Mouse (Mus musculus): Measurements from ENCODE around the gene Ppp4r1. TPM values are rescaled to one million over a fixed set of nuclear protein-coding genes. Genes with fewer than 3 reads are reported as not detected.

Ppp4r1 gene
- total and polyA plus RNA-seq, 3 experiments = 21.8 to 313 (median 34.3) TPM

DNA sequence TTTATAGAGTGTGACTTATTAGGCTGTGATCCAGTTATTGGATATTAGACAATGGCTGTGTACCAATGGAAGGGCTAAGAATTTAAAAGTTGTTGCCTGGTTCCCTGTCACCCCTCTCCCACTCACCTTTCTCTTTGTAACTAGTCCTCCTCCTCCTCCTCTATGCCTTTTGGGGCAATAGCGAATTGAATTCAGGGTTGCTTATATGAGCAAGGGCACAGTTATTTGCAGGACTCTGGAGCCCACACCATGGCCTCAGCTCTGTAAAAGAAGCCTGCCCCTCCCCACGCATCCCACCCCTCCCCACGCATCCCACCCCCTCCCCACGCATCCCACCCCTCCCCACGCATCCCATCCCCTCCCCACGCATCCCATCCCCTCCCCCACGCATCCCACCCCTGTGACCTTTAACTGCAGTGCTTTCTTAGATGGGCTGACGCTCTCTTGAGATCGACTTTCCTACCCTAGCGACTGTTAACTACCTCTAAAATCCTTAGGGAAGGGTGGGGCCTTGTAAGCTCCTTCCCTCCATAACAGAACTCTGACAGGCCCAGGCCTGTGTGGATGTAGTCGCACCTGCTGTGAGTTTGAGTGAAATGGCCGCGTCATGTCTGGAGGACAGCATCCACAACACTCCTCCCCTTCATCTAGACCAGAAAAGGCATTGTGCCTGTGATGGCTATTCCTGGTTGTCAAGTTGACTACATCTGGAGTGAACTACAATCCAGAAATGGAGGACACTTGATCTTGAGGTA, 11.9 kb downstream of the Ppp4r1 start:
- DNase-seq (ENCODE audit: low read depth, low spot score) = no peak
- H3K36me3 ChIP-seq (ENCODE audit: control insufficient read depth in 1 of 2, insufficient read depth in 2 of 2, low read length in 2 of 2) = peaks cover 0 to 3% of the 10 kb centered on the region in 2 experiments; a peak in 3 of 4 replicates
- H3K4me1 ChIP-seq (ENCODE audit: control insufficient read depth in 1 of 2, insufficient read depth in 2 of 2, low read length in 2 of 2) = peaks cover 1 to 5% of the 10 kb centered on the region in 2 experiments
- no peak overlapping the region for H3K4me3 ChIP-seq (ENCODE audit: control insufficient read depth in 1 of 2, insufficient read depth in 1 of 2, low read depth in 2 of 2, low read length in 2 of 2)
- H3K9me3 ChIP-seq (replicated peaks; ENCODE audit: insufficient read depth, low read length) = no peaks in the 10 kb centered on the region
- no peak for TF ChIP-seq MEF2A (IDR thresholded peaks at IDR 0.05; ENCODE audit: extremely low read depth, insufficient replicate concordance, low read depth, low read length, poor library complexity, severe bottlenecking)
- no peaks in the 10 kb centered on the region for H3K27me3 ChIP-seq (ENCODE audit: control insufficient read depth in 1 of 2, insufficient read depth in 2 of 2, low read length in 2 of 2)
- no peak overlapping the region for H3K27ac ChIP-seq (ENCODE audit: control insufficient read depth, low read depth, low read length)
- peaks cover 53% of the 10 kb centered on the region for H3K79me2 ChIP-seq (ENCODE audit: control insufficient read depth, insufficient read depth, low read length, poor library complexity)
- H3K9ac ChIP-seq (ENCODE audit: control insufficient read depth, low read depth, low read length, poor library complexity, severe bottlenecking) = no peak overlapping the region

DNA sequence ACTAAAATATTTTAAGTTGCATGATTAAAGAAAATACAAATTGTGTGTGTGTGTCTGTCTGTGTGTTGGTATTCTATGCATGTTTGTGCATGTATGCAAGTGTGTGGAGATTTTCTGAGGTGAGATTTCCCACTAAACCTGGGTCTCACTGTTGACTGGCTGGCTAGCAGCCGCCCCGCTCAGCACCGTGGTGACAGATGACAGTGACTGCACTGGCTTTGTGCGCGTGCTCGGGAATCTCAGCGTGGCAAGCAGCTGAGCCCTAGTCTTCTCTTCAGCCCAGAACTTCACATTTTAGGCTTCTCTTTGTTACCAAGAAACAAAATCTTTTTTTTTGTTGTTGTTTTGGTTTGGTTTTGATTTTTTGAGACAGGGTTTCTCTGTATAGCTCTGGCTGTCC, 13.7 kb downstream of the Ppp4r1 start:
- Histone ChIP-seq H3K36me3 (ENCODE audit: control insufficient read depth in 1 of 2, insufficient read depth in 2 of 2, low read length in 2 of 2) (peaks cover 0 to 7% of the 10 kb centered on the region in 2 experiments; a peak in 3 of 4 replicates), H3K79me2 (ENCODE audit: control insufficient read depth, insufficient read depth, low read length, poor library complexity) (peaks cover 54% of the 10 kb centered on the region), H3K9ac (ENCODE audit: control insufficient read depth, low read depth, low read length, poor library complexity, severe bottlenecking) (no peak overlapping the region), H3K4me3 (ENCODE audit: control insufficient read depth in 1 of 2, insufficient read depth in 1 of 2, low read depth in 2 of 2, low read length in 2 of 2) (no peak overlapping the region), H3K9me3 (replicated peaks; ENCODE audit: insufficient read depth, low read length) (no peaks in the 10 kb centered on the region), H3K27me3 (ENCODE audit: control insufficient read depth in 1 of 2, insufficient read depth in 2 of 2, low read length in 2 of 2) (no peaks in the 10 kb centered on the region), H3K4me1 (ENCODE audit: control insufficient read depth in 1 of 2, insufficient read depth in 2 of 2, low read length in 2 of 2) (peaks cover 4 to 11% of the 10 kb centered on the region in 2 experiments), H3K27ac (ENCODE audit: control insufficient read depth, low read depth, low read length) (no peak overlapping the region)
- no peak for TF ChIP-seq ETS1 (IDR thresholded peaks at IDR 0.05; ENCODE audit: low read depth, low read length)
- TF ChIP-seq TBP (IDR thresholded peaks at IDR 0.05; ENCODE audit: low read depth, low read length) = no peak
- TF ChIP-seq MYC (IDR thresholded peaks at IDR 0.05; ENCODE audit: low read depth, low read length) = no peak
- TF ChIP-seq RAD21 (IDR thresholded peaks at IDR 0.05; ENCODE audit: low read depth, low read length) = no peak
- no peak for DNase-seq (ENCODE audit: low read depth, low spot score)

GRCm38 (mm10) chr17:65798446-65798845, 16.1 kb downstream of the Ppp4r1 start:
- Histone ChIP-seq H3K4me3 (ENCODE audit: control insufficient read depth in 1 of 2, insufficient read depth in 1 of 2, low read depth in 2 of 2, low read length in 2 of 2) (no peak overlapping the region), H3K9me3 (replicated peaks; ENCODE audit: insufficient read depth, low read length) (no peaks in the 10 kb centered on the region), H3K79me2 (ENCODE audit: control insufficient read depth, insufficient read depth, low read length, poor library complexity) (peaks cover 49% of the 10 kb centered on the region), H3K9ac (ENCODE audit: control insufficient read depth, low read depth, low read length, poor library complexity, severe bottlenecking) (no peak overlapping the region), H3K36me3 (ENCODE audit: control insufficient read depth in 1 of 2, insufficient read depth in 2 of 2, low read length in 2 of 2) (peaks cover under 1 to 7% of the 10 kb centered on the region in 2 experiments; a peak in 3 of 4 replicates), H3K27ac (ENCODE audit: control insufficient read depth, low read depth, low read length) (no peak overlapping the region), H3K4me1 (ENCODE audit: control insufficient read depth in 1 of 2, insufficient read depth in 2 of 2, low read length in 2 of 2) (peaks cover 4 to 11% of the 10 kb centered on the region in 2 experiments), H3K27me3 (ENCODE audit: control insufficient read depth in 1 of 2, insufficient read depth in 2 of 2, low read length in 2 of 2) (no peaks in the 10 kb centered on the region)
- no peak for TF ChIP-seq GABPA (IDR thresholded peaks at IDR 0.05; ENCODE audit: low read depth, low read length)
- no peak for TF ChIP-seq POLR2AphosphoS5 (IDR thresholded peaks at IDR 0.05; ENCODE audit: borderline replicate concordance, low read depth, low read length)
- no peak for TF ChIP-seq TBP (IDR thresholded peaks at IDR 0.05; ENCODE audit: low read depth, low read length)
- no peak for TF ChIP-seq CTCF (IDR thresholded peaks at IDR 0.05 in 2 of 3, conservative IDR thresholded peaks at IDR 0.05 in 1 of 3; ENCODE audit: control insufficient read depth in 1 of 3, insufficient read depth in 1 of 3, low read depth in 2 of 3, low read length in 3 of 3, poor library complexity in 1 of 3, severe bottlenecking in 1 of 3)
- no peak for TF ChIP-seq RAD21 (IDR thresholded peaks at IDR 0.05; ENCODE audit: low read depth, low read length)
- TF ChIP-seq SMC3 (IDR thresholded peaks at IDR 0.05; ENCODE audit: low read depth, low read length) = no peak
- TF ChIP-seq MAZ (IDR thresholded peaks at IDR 0.05; ENCODE audit: low read depth, low read length) = no peak
- TF ChIP-seq NELFE (IDR thresholded peaks at IDR 0.05; ENCODE audit: low read depth, low read length) = no peak
- no peak for DNase-seq (ENCODE audit: low read depth, low spot score)

Data from MEL (cell line).